Mouse (Mus musculus) C2C12 (cell line): ENCODE results near the gene Cat. TPM values are rescaled to one million over a fixed set of nuclear protein-coding genes. Genes with fewer than 3 reads are reported as not detected.

Experiments
- H3K27me3 ChIP-seq: one replicate; pipeline ENCODE4 v1.6.1; 2011; ENCODE audit not compliant: control insufficient read depth, insufficient read depth, insufficient read length
- H3K36me3 ChIP-seq: one replicate; pipeline ENCODE4 v1.6.1; 2011; ENCODE audit not compliant: control insufficient read depth, insufficient read depth
- H3K4me3 ChIP-seq: one replicate; pipeline ENCODE4 v1.5.1; 2011; ENCODE audit warnings: mild to moderate bottlenecking, control low read depth; ENCODE audit not compliant: poor library complexity, insufficient read depth, severe bottlenecking
- H3K79me2 ChIP-seq: one replicate; pipeline ENCODE4 v1.6.1; 2011; ENCODE audit not compliant: control insufficient read depth, insufficient read depth
- H3K79me3 ChIP-seq: one replicate; pipeline ENCODE4 v1.6.1; 2011; ENCODE audit warnings: low read depth, control low read depth
- H3ac ChIP-seq: one replicate; pipeline ENCODE3; 2011; ENCODE audit warnings: low read depth; ENCODE audit not compliant: control insufficient read depth, insufficient read length
- CEBPB ChIP-seq: IDR thresholded peaks from one replicate; pipeline ENCODE4 v1.6.1; 2011; ENCODE audit warnings: low read depth, mild to moderate bottlenecking, control low read depth, moderate library complexity
- CTCF ChIP-seq: IDR thresholded peaks from one replicate; pipeline ENCODE4 v1.5.1; 2011; ENCODE audit not compliant: control insufficient read depth, insufficient read depth, insufficient read length
- FOSL1 ChIP-seq: IDR thresholded peaks from one replicate; pipeline ENCODE4 v1.8.0; 2011; ENCODE audit warnings: mild to moderate bottlenecking, low read length; ENCODE audit not compliant: poor library complexity, insufficient read depth, severe bottlenecking
- MAX ChIP-seq: IDR thresholded peaks from one replicate; pipeline ENCODE4 v1.6.1; 2011; ENCODE audit warnings: mild to moderate bottlenecking, control low read depth
- MYOD1 ChIP-seq: IDR thresholded peaks from one replicate; pipeline ENCODE4 v1.6.1; 2011; ENCODE audit warnings: low read depth; ENCODE audit not compliant: control insufficient read depth, insufficient read length
- MYOG ChIP-seq: IDR thresholded peaks from one replicate; pipeline ENCODE4 v1.6.1; 2011; ENCODE audit not compliant: control insufficient read depth, insufficient read length; ENCODE audit errors: extremely low read depth
- USF1 ChIP-seq: IDR thresholded peaks from one replicate; pipeline ENCODE4 v1.6.1; 2011; ENCODE audit warnings: low read depth, mild to moderate bottlenecking, control low read depth, moderate library complexity
- polyA plus RNA-seq: library from polyadenylated mRNA; unstranded; fragments of >200 nt; fragmentation: generic; extraction: Trizol; gene quantifications from one replicate; pipeline ENCODE4 v1.2.1, GENCODE M21; 2012; ENCODE audit warnings: missing spikeins

Cat gene
- polyA plus RNA-seq, 1 experiment: 14.5 TPM

DNA sequence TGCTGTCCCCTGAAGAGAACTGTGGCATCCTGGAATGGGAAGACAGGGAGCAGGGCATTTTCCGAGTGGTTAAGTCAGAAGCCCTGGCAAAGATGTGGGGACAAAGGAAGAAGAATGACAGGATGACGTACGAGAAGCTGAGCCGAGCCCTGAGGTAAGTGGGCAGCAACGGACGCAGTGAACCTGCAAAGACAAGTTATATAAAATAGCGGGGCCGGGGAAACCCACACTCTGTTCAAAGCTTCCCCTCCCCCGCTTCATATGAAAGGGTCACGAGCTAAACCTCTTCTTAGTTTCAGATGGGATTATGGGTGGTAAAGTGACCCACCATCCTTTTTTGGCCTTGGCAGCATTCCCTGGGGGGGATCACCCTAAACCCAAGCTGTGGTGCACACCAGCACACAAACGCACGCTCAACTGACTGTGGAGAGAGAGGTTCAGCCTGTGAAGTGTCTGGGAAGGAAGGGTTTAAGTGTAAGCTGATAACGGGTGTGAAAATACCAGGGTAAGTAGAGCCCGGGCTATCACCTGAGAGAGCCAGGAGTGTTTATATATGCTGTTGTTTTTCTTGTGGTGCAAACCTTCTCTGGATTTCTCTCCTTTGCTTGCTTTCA, 35.9 kb downstream of the Cat start:
- Histone ChIP-seq H3K4me3 (no peak overlapping the region), H3K79me2 (no peaks in the 10 kb centered on the region), H3ac (no peak overlapping the region), H3K36me3 (peaks cover 6% of the 10 kb centered on the region), H3K27me3 (peaks cover 19% of the 10 kb centered on the region), H3K79me3 (no peaks in the 10 kb centered on the region)
- no peak for TF ChIP-seq CTCF
- no peak for TF ChIP-seq MYOG
- no peak for TF ChIP-seq FOSL1
- TF ChIP-seq MAX: no peak
- no peak for TF ChIP-seq USF1

DNA sequence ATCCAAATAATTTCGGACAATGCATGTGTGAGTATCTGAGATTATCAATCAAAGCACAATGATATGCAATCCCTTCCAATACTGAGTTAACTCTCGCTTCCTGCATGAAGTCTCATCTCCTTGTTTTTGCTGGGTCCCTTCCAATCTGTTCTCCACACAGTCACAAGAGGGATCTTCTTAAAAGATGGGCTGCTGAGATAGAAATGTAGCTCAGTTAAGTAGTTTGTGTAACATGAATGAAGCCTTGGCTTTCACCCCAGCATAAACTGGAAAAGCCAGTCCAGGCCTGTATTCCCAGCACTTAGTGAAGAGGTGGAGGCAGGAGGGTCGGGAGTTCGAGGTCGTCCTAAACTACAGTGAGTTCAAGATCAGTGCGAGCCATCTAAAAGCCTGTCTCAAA, 38.6 kb downstream of the Cat start:
- H3K36me3 ChIP-seq: no peaks in the 10 kb centered on the region
- H3K79me3 ChIP-seq: no peaks in the 10 kb centered on the region
- no peak for TF ChIP-seq USF1
- TF ChIP-seq CTCF: no peak
- TF ChIP-seq MYOD1: no peak
- no peak for TF ChIP-seq FOSL1
- TF ChIP-seq CEBPB: no peak
- no peak for TF ChIP-seq MYOG
- no peak for TF ChIP-seq MAX
- peaks cover 22% of the 10 kb centered on the region for H3K27me3 ChIP-seq
- no peak overlapping the region for H3K4me3 ChIP-seq
- H3ac ChIP-seq: no peak overlapping the region
- no peaks in the 10 kb centered on the region for H3K79me2 ChIP-seq

DNA sequence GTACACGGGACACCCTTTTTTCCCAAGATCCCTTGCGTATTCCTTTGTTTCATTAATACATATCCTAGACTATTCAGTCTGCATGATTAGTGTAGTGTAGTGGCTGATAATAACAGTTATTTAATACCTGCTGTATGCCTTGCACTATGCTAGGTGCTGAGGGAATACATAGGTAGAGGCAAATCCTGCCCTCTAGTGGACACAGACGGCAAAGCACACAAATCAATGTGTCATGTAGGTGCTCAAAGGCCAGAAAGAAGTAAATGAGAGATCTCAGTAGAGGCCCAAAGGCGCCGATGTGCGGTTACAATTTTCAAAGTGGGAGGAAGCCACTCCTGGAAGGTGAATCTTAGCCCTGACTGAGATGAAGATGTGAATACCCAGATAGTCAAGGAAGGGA, 39.2 kb downstream of the Cat start:
- H3K79me2 ChIP-seq: no peaks in the 10 kb centered on the region
- H3K36me3 ChIP-seq: no peaks in the 10 kb centered on the region
- no peaks in the 10 kb centered on the region for H3K79me3 ChIP-seq
- H3K4me3 ChIP-seq: no peak overlapping the region
- no peak overlapping the region for H3ac ChIP-seq
- peaks cover 22% of the 10 kb centered on the region for H3K27me3 ChIP-seq
- no peak for TF ChIP-seq MYOG
- peak; percentile 39 for TF ChIP-seq CTCF

DNA sequence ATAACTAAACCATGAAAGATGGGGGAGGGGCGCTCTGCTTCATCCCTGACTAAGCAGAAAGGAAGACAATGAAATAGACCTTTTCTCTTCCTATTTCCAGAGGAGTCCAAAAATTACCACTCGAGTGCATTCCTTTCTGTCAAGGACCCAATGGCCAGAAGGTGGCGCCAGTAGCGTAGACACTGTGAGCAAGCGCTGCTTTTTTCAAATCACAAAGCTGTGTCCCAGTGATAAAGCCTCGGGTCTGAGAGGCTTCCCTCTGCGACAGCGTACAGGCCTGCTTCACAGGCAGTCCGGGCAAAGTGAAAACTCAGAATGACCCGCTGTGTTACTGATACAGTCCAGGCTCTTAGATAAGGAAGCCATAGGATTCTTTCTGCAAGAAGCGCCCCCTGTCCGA, 45.2 kb downstream of the Cat start:
- Histone ChIP-seq H3K36me3 (no peaks in the 10 kb centered on the region), H3K27me3 (peaks cover 13% of the 10 kb centered on the region), H3K4me3 (no peak overlapping the region), H3K79me2 (no peaks in the 10 kb centered on the region), H3K79me3 (no peaks in the 10 kb centered on the region), H3ac (no peak overlapping the region)
- TF ChIP-seq MAX (no peak), CEBPB (no peak), MYOD1 (no peak), MYOG (no peak), FOSL1 (no peak), USF1 (no peak), CTCF (peak; percentile 36)

DNA sequence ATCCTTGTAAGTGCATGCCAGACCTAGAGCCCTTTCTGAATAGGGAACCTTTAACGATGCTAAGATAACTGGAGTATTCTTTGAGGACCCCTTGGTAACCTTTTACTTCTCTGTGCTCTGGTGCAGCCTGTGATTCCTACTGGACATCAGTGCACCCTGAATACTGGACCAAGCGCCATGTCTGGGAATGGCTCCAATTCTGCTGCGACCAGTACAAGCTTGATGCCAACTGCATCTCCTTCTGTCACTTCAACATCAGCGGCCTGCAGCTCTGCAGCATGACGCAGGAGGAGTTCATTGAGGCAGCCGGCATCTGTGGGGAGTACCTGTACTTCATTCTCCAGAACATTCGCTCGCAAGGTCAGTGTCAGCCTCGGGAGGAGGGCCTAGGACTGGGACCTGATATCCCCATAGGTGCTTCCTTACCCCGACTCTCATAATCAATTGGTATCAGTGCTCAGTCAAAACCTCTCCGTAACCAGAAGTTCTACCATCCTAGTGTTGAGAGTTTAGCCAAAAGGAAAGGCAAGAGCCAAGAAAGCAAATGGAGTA, 45.8 kb downstream of the Cat start:
- H3ac ChIP-seq: no peak overlapping the region
- no peak for TF ChIP-seq CEBPB
- no peak for TF ChIP-seq CTCF
- no peak for TF ChIP-seq FOSL1
- TF ChIP-seq USF1: no peak
- no peaks in the 10 kb centered on the region for H3K36me3 ChIP-seq
- no peak overlapping the region for H3K4me3 ChIP-seq
- no peaks in the 10 kb centered on the region for H3K79me2 ChIP-seq
- H3K79me3 ChIP-seq: no peaks in the 10 kb centered on the region
- H3K27me3 ChIP-seq: peaks cover 15% of the 10 kb centered on the region

DNA sequence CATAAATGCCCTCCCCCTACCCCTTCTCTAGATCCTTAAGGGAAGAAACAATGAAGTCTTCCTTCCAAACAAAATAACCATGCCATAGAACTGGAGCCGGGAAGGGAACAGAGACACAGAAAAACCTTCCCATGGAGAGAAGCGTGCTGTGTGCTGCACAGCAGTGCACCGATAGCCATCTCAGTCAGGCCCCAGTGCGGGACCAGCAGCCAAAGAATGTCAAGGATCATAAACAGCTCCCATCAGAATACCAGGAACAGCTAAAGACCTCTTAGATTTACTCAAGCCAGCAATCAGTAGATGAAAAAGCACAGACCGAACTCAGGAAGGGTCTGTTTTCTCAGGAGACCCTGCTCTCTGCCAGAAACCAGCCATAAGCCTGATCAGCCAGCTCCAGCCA, 48.4 kb downstream of the Cat start:
- no peaks in the 10 kb centered on the region for H3K79me3 ChIP-seq
- no peak overlapping the region for H3ac ChIP-seq
- peaks cover 17% of the 10 kb centered on the region for H3K27me3 ChIP-seq
- no peak for TF ChIP-seq MYOG
- no peak for TF ChIP-seq CEBPB
- TF ChIP-seq MYOD1: no peak
- no peak for TF ChIP-seq CTCF
- TF ChIP-seq MAX: no peak
- no peak for TF ChIP-seq USF1
- TF ChIP-seq FOSL1: no peak
- no peak overlapping the region for H3K4me3 ChIP-seq
- H3K36me3 ChIP-seq: no peaks in the 10 kb centered on the region
- no peaks in the 10 kb centered on the region for H3K79me2 ChIP-seq
